ENCODE assay signal across 18 mouse cellular contexts in genomic region chr13:102294451-102294850, GRCm38 (mm10).
"Had no signal": no experiment of that assay in that cellular context is flagged by ENCODE, and none has a peak within 500 bp of the region (broad histone marks: within the 10 kb centered on the region; RNA-seq: fewer than 3 reads in every experiment).

No protein-coding gene starts in this region.

- H3K36me3 ChIP-seq: liver, embryonic 13.5 days; midbrain, embryonic 10.5 days; midbrain, embryonic 15.5 days; neural tube, embryonic 12.5 days; neural tube, embryonic 15.5 days had no signal

- ATAC-seq: intestine, embryonic 16.5 days; midbrain, embryonic 15.5 days had no signal

- DNase-seq: kidney, adult 2 months; kidney, postnatal 25 days; layer of hippocampus, adult 9-11 months; layer of hippocampus, postnatal 36 days; liver, embryonic 13.5 days; lung, adult 2 months; thymus, adult 18-20 months had no signal

- H3K27ac ChIP-seq: kidney, postnatal 0 days; layer of hippocampus, adult 2 months; left cerebral cortex, adult 2 months; liver, embryonic 13.5 days; macrophage; midbrain, embryonic 10.5 days; midbrain, embryonic 15.5 days; neural tube, embryonic 12.5 days; neural tube, embryonic 15.5 days; stomach, postnatal 0 days had no signal

- H3K4me3 ChIP-seq: layer of hippocampus, adult 2 months; left cerebral cortex, adult 2 months; liver, embryonic 13.5 days; megakaryocyte, embryonic 14.5 days; midbrain, embryonic 10.5 days; midbrain, embryonic 15.5 days; neural tube, embryonic 12.5 days; neural tube, embryonic 15.5 days had no signal

- H3K9me3 ChIP-seq: liver, embryonic 13.5 days; midbrain, embryonic 10.5 days; midbrain, embryonic 15.5 days; neural tube, embryonic 12.5 days; neural tube, embryonic 15.5 days had no signal

- H3K27me3 ChIP-seq: liver, embryonic 13.5 days; megakaryocyte, embryonic 14.5 days; midbrain, embryonic 15.5 days; neural tube, embryonic 12.5 days; neural tube, embryonic 15.5 days had no signal

- H3K4me2 ChIP-seq: liver, embryonic 13.5 days; midbrain, embryonic 15.5 days; neural tube, embryonic 12.5 days; neural tube, embryonic 15.5 days had no signal

- H3K9ac ChIP-seq: liver, embryonic 13.5 days; midbrain, embryonic 15.5 days; neural tube, embryonic 12.5 days; neural tube, embryonic 15.5 days had no signal

- H3K4me1 ChIP-seq: liver, embryonic 13.5 days; megakaryocyte, embryonic 14.5 days; midbrain, embryonic 10.5 days; midbrain, embryonic 15.5 days; neural tube, embryonic 12.5 days; neural tube, embryonic 15.5 days had no signal
